Mouse (Mus musculus): ENCODE data around the gene Ubtd1.

GRCm38 (mm10) chr19:42051948-42052347 lies 70.4 kb downstream of the Ubtd1 start, which contains the start of gene 4933411K16Rik:
- TF ChIP-seq CTCF (IDR thresholded peaks at IDR 0.05; ENCODE audit: insufficient read depth, low read length) (no peak), POLR2A (IDR thresholded peaks at IDR 0.05; ENCODE audit: borderline replicate concordance, extremely low read depth, low read depth, low read length) (no peak)

Data from lung, adult 2 months (tissue).